Mouse (Mus musculus) forebrain, embryonic 14.5 days (tissue): ENCODE data around the gene Pced1b. TPM values are rescaled to one million over a fixed set of nuclear protein-coding genes. Genes with fewer than 3 reads are reported as not detected.

ENCODE experiments used
- ATAC-seq: fragments of 200-750 bp; cut with Nextera tagmentation; 2 replicates; pipeline ENCODE4 v1.8.0; 2017; ENCODE audit warnings: mild to moderate bottlenecking, moderate library complexity
- DNase-seq: peaks from one replicate; pipeline ENCODE4 v3.0.0-alpha.2; 2015; ENCODE audit warnings: low spot score
- H3K27ac ChIP-seq: fragments of 300-500 bp; sonication (generic); 2 replicates; pipeline ENCODE4 v1.5.1; 2014; ENCODE audit warnings: low read depth, mild to moderate bottlenecking, control low read depth, low read length, moderate library complexity
- H3K27me3 ChIP-seq: fragments of 300-500 bp; sonication (generic); replicated peaks from 2 replicates; pipeline ENCODE4 v1.6.1; 2014; ENCODE audit warnings: low read length, control low read depth, mixed read lengths; ENCODE audit not compliant: control insufficient read depth, insufficient read depth
- H3K36me3 ChIP-seq: fragments of 300-500 bp; sonication (generic); 2 replicates; pipeline ENCODE4 v1.6.1; 2014; ENCODE audit warnings: low read length, control low read depth; ENCODE audit not compliant: control insufficient read depth, insufficient read depth
- H3K4me1 ChIP-seq: fragments of 300-500 bp; sonication (generic); 2 replicates; pipeline ENCODE4 v1.6.1; 2014; ENCODE audit warnings: antibody characterized with exemption, low read length, control low read depth; ENCODE audit not compliant: control insufficient read depth, insufficient read depth
- H3K4me2 ChIP-seq: fragments of 300-500 bp; sonication (generic); 2 replicates; pipeline ENCODE4 v1.6.1; 2014; ENCODE audit warnings: mild to moderate bottlenecking, control low read depth, low read length
- H3K4me3 ChIP-seq: fragments of 300-500 bp; sonication (generic); 2 replicates; pipeline ENCODE4 v1.5.1; 2014; ENCODE audit warnings: low read depth, low read length, control low read depth
- H3K9ac ChIP-seq: fragments of 300-500 bp; sonication (generic); 2 replicates; pipeline ENCODE4 v1.6.1; 2014; ENCODE audit warnings: mild to moderate bottlenecking, low read length, control low read depth, moderate library complexity
- H3K9me3 ChIP-seq: fragments of 300-500 bp; sonication (generic); replicated peaks from 2 replicates; pipeline ENCODE4 v1.6.1; 2016; ENCODE audit warnings: low read length, control low read depth, mixed read lengths; ENCODE audit not compliant: control insufficient read depth
- WGBS: fragments of 180-500 bp; shearing (Covaris S2); extraction: QIAGEN DNeasy Blood & Tissue Kit; methylation state at CpG from one replicate; pipeline ENCODE4 v1.1.7; 2014; 5-methylcytosine and 5-hydroxymethylcytosine counted together
- polyA plus RNA-seq: library from polyadenylated mRNA; unstranded; fragments of >200 nt; fragmentation: Nextera tagmentation; extraction: Ambion mirVana; gene quantifications from 2 replicates; pipeline ENCODE4 v1.2.1, GENCODE M21; 2014

The Pced1b gene
- polyA plus RNA-seq, 1 experiment from 2014 or later, result 2.8 TPM

DNA sequence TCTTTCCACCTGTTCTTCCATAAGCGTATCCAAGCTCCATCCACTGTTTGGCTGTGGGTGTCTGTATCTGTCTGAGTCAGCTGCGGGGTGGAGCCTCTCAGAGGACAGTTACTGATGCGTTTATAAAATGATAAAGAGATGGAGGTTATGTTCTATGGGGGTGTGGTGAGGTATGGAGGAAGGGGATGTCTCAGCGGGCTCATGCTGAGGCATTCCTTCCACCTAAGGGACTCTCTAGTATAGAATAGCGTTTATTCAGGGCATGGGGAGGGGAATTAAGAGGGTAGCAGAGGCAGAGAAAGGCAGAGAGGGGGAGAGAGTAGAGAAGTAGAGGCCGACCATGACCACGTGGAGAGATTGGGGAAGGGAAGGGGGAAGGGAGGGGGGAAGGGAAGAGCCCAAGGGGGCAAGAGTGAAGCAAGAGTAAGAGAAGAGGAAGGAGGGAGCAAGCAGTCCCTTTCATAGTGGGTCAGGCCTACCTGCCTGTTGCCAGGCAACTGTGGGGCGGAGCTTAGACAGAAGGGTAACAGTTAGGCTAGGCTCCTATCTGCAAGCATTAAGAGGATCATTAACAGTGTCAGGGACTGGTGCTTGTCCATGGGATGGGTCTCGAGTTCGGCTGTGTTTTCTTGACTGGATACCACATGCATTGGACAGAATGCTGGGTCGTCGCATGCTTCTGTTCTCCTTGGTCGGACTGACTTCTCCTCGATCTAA lies 90.9 kb downstream of the Pced1b start:
- H3K4me1 ChIP-seq, result no peaks in the 10 kb centered on the region
- no peak for DNase-seq

DNA sequence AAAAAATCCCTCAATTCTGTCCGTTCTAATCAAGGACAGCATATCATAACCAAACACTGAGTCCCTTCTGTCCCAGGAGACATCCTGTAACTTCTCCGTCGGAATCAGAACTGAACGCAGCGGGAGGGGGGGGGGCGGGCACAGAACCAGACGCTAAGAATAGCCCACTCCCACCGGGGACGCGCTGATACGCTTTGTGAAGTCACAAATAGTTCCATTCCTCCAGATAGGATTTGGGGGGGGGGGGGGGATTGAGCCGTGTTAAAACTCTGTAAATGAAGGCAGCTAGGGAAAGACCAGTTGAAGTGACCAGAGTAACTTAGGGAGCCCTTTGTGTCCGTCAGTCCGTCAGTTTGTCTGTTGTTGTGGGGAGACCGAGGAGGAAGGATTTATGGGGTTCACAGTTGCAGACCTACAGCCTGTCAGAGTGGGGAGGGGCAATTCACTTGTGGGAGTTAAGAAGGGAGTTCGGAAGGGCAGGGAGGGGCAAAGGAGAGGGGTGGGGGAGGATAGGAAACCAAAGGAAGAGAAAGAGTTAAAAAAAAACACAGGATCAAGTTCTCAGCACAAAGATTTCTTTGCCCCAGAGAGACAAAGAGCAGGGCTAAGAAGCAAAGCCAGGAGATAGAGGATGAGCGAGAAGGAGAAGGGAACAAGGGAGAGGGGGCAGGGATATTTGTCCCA lies 91.6 kb downstream of the Pced1b start:
- DNase-seq (no peak), ATAC-seq (no peak)
- Histone ChIP-seq H3K4me3 (peak overlapping the region; percentile 13; the same call in 1 of the 2 replicates), H3K27ac (no peak overlapping the region), H3K9ac (no peak overlapping the region), H3K27me3 (no peaks in the 10 kb centered on the region), H3K4me1 (no peaks in the 10 kb centered on the region), H3K36me3 (no peaks in the 10 kb centered on the region), H3K4me2 (peak overlapping the region; percentile 38), H3K9me3 (no peaks in the 10 kb centered on the region; the same call in 1 of the 2 replicates)
- WGBS, result 7% methylated on average over 17 of the region's 17 CpGs

More for the DNA sequence above, 90.9 kb downstream of the Pced1b start:
- Histone ChIP-seq H3K4me3 (peak overlapping the region; percentile 13; the same call in 1 of the 2 replicates), H3K36me3 (no peaks in the 10 kb centered on the region), H3K9me3 (no peaks in the 10 kb centered on the region; the same call in 1 of the 2 replicates), H3K4me2 (peak overlapping the region; percentile 38), H3K27ac (no peak overlapping the region), H3K9ac (no peak overlapping the region), H3K27me3 (no peaks in the 10 kb centered on the region)
- no peak for ATAC-seq
- WGBS, result 33% methylated on average over 14 of the region's 14 CpGs

DNA sequence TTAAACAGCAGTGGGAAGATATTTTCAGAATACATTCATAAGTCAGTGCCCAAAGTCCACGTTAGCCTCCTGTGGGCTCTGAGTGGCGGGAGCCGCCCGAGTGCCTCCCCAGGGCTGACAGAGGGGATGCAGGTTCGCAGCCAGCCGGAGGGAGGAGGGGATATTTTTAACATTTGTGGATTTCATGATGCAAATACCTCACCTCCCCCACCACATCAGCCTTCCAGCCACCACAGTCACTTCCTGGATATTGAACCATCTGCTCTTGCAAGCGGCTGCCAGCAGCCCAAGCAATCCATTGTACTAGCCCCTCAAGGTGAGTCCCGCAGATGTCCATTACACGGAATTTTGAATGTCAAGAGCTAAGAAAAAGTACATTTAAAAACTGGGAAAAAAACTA lies 95.4 kb downstream of the Pced1b start:
- no peak for DNase-seq
- 95% methylated on average over 9 of the region's 9 CpGs for WGBS
- H3K36me3 ChIP-seq, result no peaks in the 10 kb centered on the region

DNA sequence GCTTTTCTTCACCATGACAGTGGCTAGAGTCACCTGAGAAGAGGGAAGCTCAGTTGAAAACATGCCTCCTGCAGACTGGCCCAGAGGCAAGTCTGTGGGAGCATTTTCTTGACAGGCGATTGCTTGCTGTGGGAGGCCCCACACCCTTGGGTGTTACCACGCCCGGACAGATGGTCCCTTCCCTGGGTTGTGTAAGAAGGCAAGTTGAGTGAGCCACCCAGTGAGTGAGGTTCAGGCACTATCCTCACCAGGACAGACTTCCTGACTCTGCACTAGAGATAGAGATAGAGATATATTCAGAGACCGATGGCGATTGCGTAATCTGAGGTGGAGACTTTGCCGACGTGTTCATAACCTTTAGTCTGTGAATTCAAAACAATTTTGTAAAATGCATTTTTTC lies 96.0 kb downstream of the Pced1b start:
- WGBS, result 96% methylated on average over 8 of the region's 8 CpGs
- H3K27me3 ChIP-seq, result no peaks in the 10 kb centered on the region

More for the DNA sequence above, 95.4 kb downstream of the Pced1b start:
- ATAC-seq, result no peak
- H3K4me3 ChIP-seq, result no peak overlapping the region
- no peak overlapping the region for H3K4me2 ChIP-seq
- no peaks in the 10 kb centered on the region; the same call in 1 of the 2 replicates for H3K9me3 ChIP-seq
- H3K27me3 ChIP-seq, result no peaks in the 10 kb centered on the region
- no peak overlapping the region for H3K27ac ChIP-seq
- no peaks in the 10 kb centered on the region for H3K4me1 ChIP-seq
- no peak overlapping the region for H3K9ac ChIP-seq

DNA sequence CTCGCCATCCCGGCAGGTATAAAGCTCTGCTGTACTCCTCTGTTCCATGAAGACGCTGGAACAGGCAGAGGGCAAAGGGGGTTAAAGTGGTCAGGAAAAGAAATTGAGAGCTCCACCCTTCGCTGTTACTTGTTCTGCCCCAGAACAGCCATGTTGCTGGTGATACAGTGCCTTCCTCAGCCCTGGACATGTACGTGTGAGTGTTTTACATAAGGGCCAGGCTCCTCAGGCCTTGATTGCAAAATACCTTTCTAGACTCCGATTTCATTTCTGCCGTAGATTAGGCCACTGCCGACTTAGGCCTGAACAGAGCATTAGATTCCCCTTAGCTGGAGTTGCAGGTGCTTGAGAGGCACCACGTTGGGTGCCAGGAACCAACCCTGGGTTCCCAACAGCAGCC lies 97.0 kb downstream of the Pced1b start:
- Histone ChIP-seq H3K4me2 (no peak overlapping the region), H3K4me3 (no peak overlapping the region), H3K36me3 (no peaks in the 10 kb centered on the region), H3K9ac (no peak overlapping the region), H3K4me1 (no peaks in the 10 kb centered on the region), H3K27me3 (no peaks in the 10 kb centered on the region), H3K9me3 (no peaks in the 10 kb centered on the region; the same call in 1 of the 2 replicates), H3K27ac (no peak overlapping the region)
- DNase-seq (no peak), ATAC-seq (no peak)
- WGBS, result 93% methylated on average over 9 of the region's 9 CpGs

More for the DNA sequence above, 96.0 kb downstream of the Pced1b start:
- Histone ChIP-seq H3K9ac (no peak overlapping the region), H3K4me2 (no peak overlapping the region), H3K36me3 (no peaks in the 10 kb centered on the region), H3K27ac (no peak overlapping the region), H3K9me3 (no peaks in the 10 kb centered on the region; the same call in 1 of the 2 replicates), H3K4me1 (no peaks in the 10 kb centered on the region), H3K4me3 (no peak overlapping the region)
- DNase-seq (no peak), ATAC-seq (no peak)

DNA sequence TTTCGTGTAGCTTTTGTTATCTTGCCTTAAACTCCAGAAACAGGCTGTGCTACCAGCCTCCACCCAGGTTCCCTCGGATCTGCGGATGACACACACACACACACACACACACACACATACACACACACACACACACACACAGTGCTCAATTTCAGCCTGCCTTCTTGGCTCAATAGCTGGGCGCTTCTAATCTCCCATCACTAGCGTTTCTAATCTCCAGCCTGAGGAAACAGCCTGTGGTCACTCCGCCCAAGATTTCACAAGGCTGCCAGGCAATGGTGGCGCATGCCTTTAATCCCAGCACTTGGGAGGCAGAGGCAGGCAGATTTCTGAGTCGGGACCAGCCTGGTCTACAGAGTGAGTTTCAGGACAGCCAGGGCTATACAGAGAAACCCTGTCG lies 98.2 kb downstream of the Pced1b start:
- no peaks in the 10 kb centered on the region; the same call in 1 of the 2 replicates for H3K9me3 ChIP-seq
- ATAC-seq (no peak), DNase-seq (no peak)
- H3K27ac ChIP-seq, result no peak overlapping the region
- H3K4me3 ChIP-seq, result no peak overlapping the region
- no peaks in the 10 kb centered on the region for H3K36me3 ChIP-seq
- no peak overlapping the region for H3K9ac ChIP-seq
- 93% methylated on average over 9 of the region's 9 CpGs for WGBS
- H3K4me2 ChIP-seq, result no peak overlapping the region
- no peaks in the 10 kb centered on the region for H3K27me3 ChIP-seq
- no peaks in the 10 kb centered on the region for H3K4me1 ChIP-seq

DNA sequence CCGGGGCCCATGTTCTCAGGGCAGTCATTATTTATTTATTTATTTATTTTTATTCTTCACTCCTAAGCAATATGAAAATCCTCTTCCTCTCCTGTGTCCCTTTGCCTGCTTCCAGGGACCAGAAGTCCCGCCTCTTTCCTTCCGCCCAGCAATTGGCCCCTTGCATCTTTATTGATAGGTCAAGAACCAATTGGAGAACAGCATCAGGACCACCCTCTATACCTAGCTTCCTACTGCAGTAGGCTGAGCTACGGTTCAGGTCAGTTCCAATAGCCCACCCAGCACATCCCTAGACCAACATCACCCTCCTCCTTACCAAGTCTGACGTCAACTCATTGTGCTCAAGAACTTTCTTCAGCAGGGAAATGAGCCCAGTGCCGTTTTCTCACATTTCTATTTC lies 99.0 kb downstream of the Pced1b start:
- Histone ChIP-seq H3K27me3 (no peaks in the 10 kb centered on the region), H3K36me3 (no peaks in the 10 kb centered on the region), H3K4me3 (no peak overlapping the region), H3K27ac (no peak overlapping the region), H3K4me2 (no peak overlapping the region), H3K4me1 (no peaks in the 10 kb centered on the region), H3K9me3 (no peaks in the 10 kb centered on the region), H3K9ac (no peak overlapping the region)
- ATAC-seq (no peak), DNase-seq (no peak)
- WGBS, result 83% methylated on average over 6 of the region's 6 CpGs

DNA sequence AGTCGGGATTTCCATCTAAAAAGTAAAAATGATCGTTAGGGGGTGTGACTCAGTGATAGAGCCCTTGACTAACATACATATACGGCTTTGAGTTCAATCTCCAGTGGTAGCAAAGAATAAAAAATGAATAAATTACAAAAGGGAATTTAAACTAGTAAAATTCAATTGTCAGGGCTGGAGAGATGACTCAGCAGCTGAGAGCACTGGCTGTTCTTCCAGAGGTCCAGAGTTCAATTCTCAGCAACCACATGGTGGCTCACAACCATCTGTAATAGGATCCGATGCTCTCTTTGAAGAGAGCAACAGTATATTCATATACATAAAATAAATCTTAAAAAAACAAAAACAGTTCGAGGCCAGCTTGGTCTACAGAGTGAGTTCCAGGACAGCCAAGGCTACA lies 99.5 kb downstream of the Pced1b start:
- ATAC-seq (no peak), DNase-seq (no peak)
- H3K9ac ChIP-seq, result no peak overlapping the region
- no peaks in the 10 kb centered on the region for H3K4me1 ChIP-seq
- no peak overlapping the region for H3K4me2 ChIP-seq
- WGBS, result 91% methylated on average over 5 of the region's 5 CpGs
- no peak overlapping the region for H3K27ac ChIP-seq
- H3K4me3 ChIP-seq, result no peak overlapping the region
- H3K27me3 ChIP-seq, result no peaks in the 10 kb centered on the region
- no peaks in the 10 kb centered on the region for H3K9me3 ChIP-seq
- H3K36me3 ChIP-seq, result no peaks in the 10 kb centered on the region

DNA sequence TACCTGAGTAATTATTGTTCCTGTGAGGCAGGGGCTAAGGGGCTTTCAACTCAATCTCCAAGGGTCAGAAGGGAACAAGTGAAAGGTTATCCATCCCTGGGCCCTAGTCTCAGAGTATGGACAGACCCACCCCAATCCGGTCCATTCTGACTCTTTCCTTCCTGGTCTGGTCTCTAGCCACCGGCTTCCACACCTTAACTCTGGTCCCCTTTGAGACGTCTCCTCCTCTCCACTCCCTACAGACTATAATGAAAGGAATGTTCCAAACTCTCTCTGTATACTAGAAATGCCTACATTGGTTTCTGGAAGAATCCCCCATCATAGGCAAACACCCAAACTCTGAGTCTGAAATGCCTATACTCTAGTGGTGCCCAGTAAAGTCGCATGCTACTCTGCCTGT lies 100.0 kb downstream of the Pced1b start:
- Histone ChIP-seq H3K4me1 (no peaks in the 10 kb centered on the region), H3K9me3 (no peaks in the 10 kb centered on the region), H3K36me3 (no peaks in the 10 kb centered on the region), H3K4me2 (no peak overlapping the region), H3K4me3 (no peak overlapping the region), H3K27me3 (no peaks in the 10 kb centered on the region), H3K27ac (no peak overlapping the region), H3K9ac (no peak overlapping the region)
- WGBS, result 92% methylated on average over 4 of the region's 4 CpGs
- DNase-seq, result no peak
- no peak for ATAC-seq
